Mouse (Mus musculus): ENCODE measurements around the gene Gm5580.
"Not testable (repeated sequence)": the region's sequence is repeated elsewhere in the genome, so short reads cannot be mapped to it uniquely, and the experiment has no call there.

Gm5580 gene

GRCm38 (mm10) chr6:116550841-116551240, at the start of gene Gm5580:
TSS of gene Gm5580 (plus strand) at chr6:116551141.
- not testable (repeated sequence) for DNase-seq

GRCm38 (mm10) chr6:116506302-116507003, 44.5 kb upstream of the Gm5580 start, which contains the start of gene Olfr212:
TSS of gene Olfr212 (plus strand) at chr6:116506516.
- not testable (repeated sequence) for DNase-seq

GRCm38 (mm10) chr6:116514832-116515231, 36.1 kb upstream of the Gm5580 start:
- DNase-seq: no peak

- DNase-seq: no peak
Observed at GRCm38 (mm10) chr6:116538156-116538555, 12.8 kb upstream of the Gm5580 start, which contains the start of gene Olfr213. TSS of gene Olfr213 (plus strand) at chr6:116538456.

- DNase-seq: no peak
Observed at GRCm38 (mm10) chr6:116542500-116542899, 8.4 kb upstream of the Gm5580 start.

GRCm38 (mm10) chr6:116553935-116554334, 3.0 kb downstream of the Gm5580 start, which contains the start of gene Olfr214:
TSS of gene Olfr214 (plus strand) at chr6:116554235.
- DNase-seq: no peak

GRCm38 (mm10) chr6:116554952-116555351, 4.0 kb downstream of the Gm5580 start:
- DNase-seq: no peak

GRCm38 (mm10) chr6:116569834-116570233, 18.9 kb downstream of the Gm5580 start:
- DNase-seq: peak; percentile 43

GRCm38 (mm10) chr6:116584095-116584494, 33.2 kb downstream of the Gm5580 start, which contains the start of gene Olfr215:
TSS of gene Olfr215 (minus strand) at chr6:116584195.
- no peak for DNase-seq

GRCm38 (mm10) chr6:116600969-116601368, 50.0 kb downstream of the Gm5580 start:
- DNase-seq: not testable (repeated sequence)

Measured in kidney, postnatal 10 days (tissue).